Mouse (Mus musculus) megakaryocyte, embryonic 14.5 days (primary cell): ENCODE results near the gene Col4a2.

Experiments
- FLI1 ChIP-seq: IDR thresholded peaks from 2 replicates; pipeline ENCODE4 v1.6.1; 2012; ENCODE audit warnings: low read length, inconsistent platforms, mixed read lengths
- GATA1 ChIP-seq: IDR thresholded peaks from 3 replicates; pipeline ENCODE4 v1.6.1; 2012; ENCODE audit warnings: mixed read lengths, low read length, inconsistent platforms, borderline replicate concordance

- TF ChIP-seq GATA1, result no peak
- TF ChIP-seq FLI1, result no peak
These were observed 140.0 kb downstream of the Col4a2 start for GRCm38 (mm10) chr8:11452559-11452958.
